Mouse (Mus musculus) ES-E14 (cell line): ENCODE data around the gene Dnajb13. TPM values are rescaled to one million over a fixed set of nuclear protein-coding genes. Genes with fewer than 3 reads are reported as not detected.
"Not testable (repeated sequence)": the region's sequence is repeated elsewhere in the genome, so short reads cannot be mapped to it uniquely, and the experiment has no call there.

Source experiments
- DNase-seq: peaks from one replicate; pipeline ENCODE4 v3.0.0-alpha.2; 2013; ENCODE audit warnings: low read depth, low spot score
- H3K27ac ChIP-seq: 2 replicates; pipeline ENCODE4 v1.5.1; 2012; ENCODE audit warnings: low read depth, mild to moderate bottlenecking, low read length, moderate library complexity, mixed read lengths; ENCODE audit not compliant: poor library complexity, insufficient read depth, severe bottlenecking
- H3K36me3 ChIP-seq: 2 replicates; pipeline ENCODE4 v1.6.1; 2012; ENCODE audit warnings: mild to moderate bottlenecking, low read length, moderate library complexity, mixed read lengths; ENCODE audit not compliant: control insufficient read depth, poor library complexity, insufficient read depth, severe bottlenecking
- H3K4me1 ChIP-seq, 2 experiments: fragments of 150-350 bp in 1 of 2; sonication (generic) in 1 of 2; 2 replicates each; pipeline ENCODE4 v1.6.1; 2012; ENCODE audit warnings: low read length in 2 of 2, mild to moderate bottlenecking in 1 of 2, mixed read lengths in 1 of 2; ENCODE audit not compliant: control insufficient read depth in 2 of 2, insufficient read depth in 2 of 2, poor library complexity in 1 of 2
- H3K4me3 ChIP-seq, 2 experiments: fragments of 150-350 bp in 1 of 2; sonication (generic) in 1 of 2; 2 replicates each; pipeline ENCODE4 v1.5.1; 2012; ENCODE audit warnings: low read length in 2 of 2, low read depth in 1 of 2, mild to moderate bottlenecking in 1 of 2, mixed read lengths in 1 of 2; ENCODE audit not compliant: insufficient read depth in 1 of 2, poor library complexity in 1 of 2, severe bottlenecking in 1 of 2
- H3K9ac ChIP-seq: 2 replicates; pipeline ENCODE4 v1.6.1; 2012; ENCODE audit warnings: low read depth, mild to moderate bottlenecking, low read length, mixed read lengths; ENCODE audit not compliant: poor library complexity, insufficient read depth, severe bottlenecking
- H3K9me3 ChIP-seq: fragments of 150-350 bp; sonication (generic); 2 replicates; pipeline ENCODE4 v1.6.1; 2012; ENCODE audit warnings: low read depth, mild to moderate bottlenecking, low read length; ENCODE audit not compliant: control insufficient read depth, insufficient read depth
- CHD2 ChIP-seq: IDR thresholded peaks from 2 replicates; pipeline ENCODE4 v1.6.1; 2014; ENCODE audit warnings: mild to moderate bottlenecking, low read depth, low read length, inconsistent platforms
- HCFC1 ChIP-seq: IDR thresholded peaks from 2 replicates; pipeline ENCODE4 v1.6.1; 2012; ENCODE audit warnings: low read length, inconsistent platforms, borderline replicate concordance; ENCODE audit not compliant: insufficient read depth
- MAFK ChIP-seq: IDR thresholded peaks from 2 replicates; pipeline ENCODE4 v1.6.1; 2014; ENCODE audit warnings: mild to moderate bottlenecking, low read depth, low read length, inconsistent platforms; ENCODE audit not compliant: insufficient read depth
- ZC3H11A ChIP-seq: IDR thresholded peaks from 2 replicates; pipeline ENCODE4 v1.6.1; 2012; ENCODE audit warnings: low read depth, mild to moderate bottlenecking, inconsistent platforms, low read length, borderline replicate concordance
- ZNF384 ChIP-seq: IDR thresholded peaks from 2 replicates; pipeline ENCODE4 v1.6.1; 2012; ENCODE audit warnings: low read depth, low read length, inconsistent platforms
- in situ Hi-C, 2 experiments: fragments of 600-800 bp; cut with MboI; formaldehyde crosslinking; loops; one replicate each; pipeline ENCODE4 v1.15.1; 2025; ENCODE audit warnings: low sequenced_read_pairs in 2 of 2, inconsistent platforms in 1 of 2; ENCODE audit not compliant: unreplicated experiment in 2 of 2
- total RNA-seq: library from RNA; depleted of rRNA; stranded (reverse); fragments of 300-350 nt; gene quantifications from 2 replicates; pipeline ENCODE4 v1.2.3, GENCODE M21; 2012

Dnajb13 gene
- total RNA-seq, 1 experiment: 2.8 TPM

GRCm38 (mm10) chr7:100492391-100493116 lies 22.2 kb downstream of the Dnajb13 start:
- H3K9me3 ChIP-seq: no peaks in the 10 kb centered on the region
- peaks cover 30% of the 10 kb centered on the region for H3K36me3 ChIP-seq
- peak overlapping the region; percentile 74 to 94 for H3K4me3 ChIP-seq
- H3K27ac ChIP-seq: peak overlapping the region; percentile 68
- peak overlapping the region; percentile 78 for H3K9ac ChIP-seq
- in situ Hi-C loops: no loop called here
- TF ChIP-seq ZC3H11A (no peak), CHD2 (no peak), ZNF384 (no peak), HCFC1 (no peak), MAFK (no peak)
- peaks cover 1 to 18% of the 10 kb centered on the region in 2 experiments; a peak in 2 of 4 replicates for H3K4me1 ChIP-seq
- DNase-seq: no peak

DNA sequence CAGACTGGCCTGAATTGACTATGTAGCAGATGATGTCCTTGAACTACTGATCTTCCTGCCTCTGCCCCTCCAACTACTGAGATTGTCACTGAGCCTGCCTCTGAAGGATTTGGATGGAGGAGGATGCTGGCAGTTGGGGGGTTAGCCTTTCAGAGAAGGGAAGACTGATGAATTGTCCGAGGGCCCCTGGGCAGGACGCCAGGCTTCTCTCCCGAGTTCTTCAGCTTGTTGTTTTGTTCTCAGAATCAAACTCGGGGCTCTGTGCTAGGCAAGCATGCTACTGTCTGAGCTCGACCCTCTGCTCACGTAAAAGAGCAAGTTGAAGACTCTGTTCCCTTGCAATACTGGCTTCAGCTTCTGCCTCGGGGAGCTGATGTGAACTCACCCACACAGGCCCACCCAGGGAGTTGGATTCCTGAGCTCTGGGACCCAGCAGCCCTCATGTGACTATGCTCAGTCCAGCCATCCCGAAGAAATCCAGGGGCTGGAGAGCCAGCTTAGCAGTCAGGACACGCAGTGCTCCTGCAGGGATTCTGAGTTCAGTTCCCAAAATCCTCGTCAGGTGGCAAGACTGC lies 26.2 kb downstream of the Dnajb13 start:
- no peaks in the 10 kb centered on the region for H3K9me3 ChIP-seq
- in situ Hi-C loops: no loop called here
- no peak overlapping the region for H3K27ac ChIP-seq
- H3K9ac ChIP-seq: no peak overlapping the region
- no peaks in the 10 kb centered on the region for H3K36me3 ChIP-seq
- DNase-seq: no peak
- H3K4me1 ChIP-seq: no peaks in the 10 kb centered on the region
- no peak overlapping the region for H3K4me3 ChIP-seq
- no peak for TF ChIP-seq ZNF384
- TF ChIP-seq ZC3H11A: no peak

DNA sequence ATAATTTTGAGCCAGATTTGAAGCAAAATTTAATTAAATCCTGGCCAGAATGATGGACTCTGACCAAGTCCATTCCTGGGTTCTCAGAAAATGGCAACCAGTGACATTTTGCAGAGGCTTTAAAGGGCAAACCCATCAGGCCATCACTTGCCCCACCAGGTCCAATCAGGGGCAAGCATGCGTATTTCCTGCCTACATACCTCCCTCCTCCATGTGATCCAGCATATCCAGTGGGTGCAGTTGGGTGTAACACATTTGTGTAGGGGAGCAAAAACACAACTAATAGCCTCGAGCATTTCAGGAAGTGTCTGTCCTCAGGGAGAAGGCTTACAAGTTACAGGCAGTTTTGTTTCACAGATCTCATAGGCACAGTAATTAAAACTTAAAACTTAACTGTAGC lies 27.5 kb downstream of the Dnajb13 start:
- H3K4me3 ChIP-seq: no peak overlapping the region
- in situ Hi-C loops: no loop called here
- no peak overlapping the region for H3K27ac ChIP-seq
- DNase-seq: no peak
- TF ChIP-seq ZNF384 (no peak), ZC3H11A (no peak)
- H3K4me1 ChIP-seq: no peaks in the 10 kb centered on the region
- no peaks in the 10 kb centered on the region for H3K9me3 ChIP-seq
- H3K36me3 ChIP-seq: no peaks in the 10 kb centered on the region
- H3K9ac ChIP-seq: no peak overlapping the region

- Histone ChIP-seq H3K9ac (no peak overlapping the region), H3K4me3 (no peak overlapping the region), H3K36me3 (no peaks in the 10 kb centered on the region), H3K4me1 (peaks cover 0 to 3% of the 10 kb centered on the region in 2 experiments; a peak in 1 of 4 replicates), H3K9me3 (no peaks in the 10 kb centered on the region), H3K27ac (no peak overlapping the region)
- in situ Hi-C loops: no loop called here
- TF ChIP-seq MAFK (no peak), CHD2 (no peak), HCFC1 (no peak), ZNF384 (no peak), ZC3H11A (no peak)
- no peak for DNase-seq
These were observed 30.3 kb downstream of the Dnajb13 start for GRCm38 (mm10) chr7:100484493-100484892.

DNA sequence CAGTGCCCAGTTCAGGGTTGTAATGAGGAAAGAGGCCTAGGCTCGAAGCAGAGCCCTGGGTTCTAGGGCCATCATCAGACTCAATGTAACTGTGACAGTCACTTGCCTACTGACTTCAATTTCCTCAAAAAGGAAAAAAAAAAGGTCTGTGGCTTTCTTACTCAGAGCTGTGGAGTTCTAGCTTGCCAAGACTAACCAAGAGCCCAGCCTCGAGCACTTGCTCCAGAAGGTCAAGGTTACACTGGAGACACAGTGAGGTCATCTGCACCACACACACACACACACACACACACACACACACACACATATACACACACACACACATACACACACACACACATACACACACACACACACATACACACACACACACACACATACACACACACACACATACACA lies 32.7 kb downstream of the Dnajb13 start:
- H3K36me3 ChIP-seq, H3K9ac ChIP-seq, H3K9me3 ChIP-seq, H3K4me1 ChIP-seq, H3K27ac ChIP-seq, H3K4me3 ChIP-seq, in situ Hi-C loops, DNase-seq: not testable (repeated sequence)
